Mouse (Mus musculus) myocyte (in vitro differentiated cells): Measurements from ENCODE around the gene Nfia.

ENCODE experiments used
- CEBPB ChIP-seq: IDR thresholded peaks from 2 replicates; pipeline ENCODE4 v1.6.1; 2011; ENCODE audit warnings: mild to moderate bottlenecking, moderate library complexity; ENCODE audit not compliant: poor library complexity, insufficient read depth, severe bottlenecking
- E2F4 ChIP-seq: IDR thresholded peaks from one replicate; pipeline ENCODE4 v1.6.1; 2011; ENCODE audit warnings: mild to moderate bottlenecking, control low read depth, moderate library complexity; ENCODE audit not compliant: insufficient read depth
- MAX ChIP-seq: IDR thresholded peaks from one replicate; pipeline ENCODE4 v1.6.1; 2011; ENCODE audit warnings: low read depth, mild to moderate bottlenecking, control low read depth
- MYOD1 ChIP-seq, 3 experiments: IDR thresholded peaks; one replicate each; pipeline ENCODE4 v1.6.1; 2011; ENCODE audit warnings: control low read depth in 2 of 3, low read depth in 2 of 3, mild to moderate bottlenecking in 2 of 3, moderate library complexity in 1 of 3; ENCODE audit not compliant: insufficient read length in 2 of 3, control insufficient read depth in 1 of 3
- MYOG ChIP-seq, 3 experiments: IDR thresholded peaks; one replicate each; pipeline ENCODE4 v1.6.1; 2011; ENCODE audit warnings: control low read depth in 2 of 3, low read depth in 2 of 3, mild to moderate bottlenecking in 2 of 3; ENCODE audit not compliant: insufficient read length in 2 of 3, control insufficient read depth in 1 of 3, insufficient read depth in 1 of 3
- POLR2A ChIP-seq: IDR thresholded peaks from one replicate; pipeline ENCODE4 v1.6.1; 2011; ENCODE audit warnings: low read depth, mild to moderate bottlenecking, control low read depth, moderate library complexity; ENCODE audit not compliant: insufficient read length
- POLR2AphosphoS2 ChIP-seq: IDR thresholded peaks from one replicate; pipeline ENCODE4 v1.6.1; 2011; ENCODE audit warnings: low read depth, control low read depth; ENCODE audit not compliant: insufficient read length
- REST ChIP-seq: IDR thresholded peaks from one replicate; pipeline ENCODE4 v1.6.1; 2011; ENCODE audit warnings: mild to moderate bottlenecking, control low read depth, moderate library complexity; ENCODE audit not compliant: insufficient read depth, insufficient read length
- SRF ChIP-seq: IDR thresholded peaks from one replicate; pipeline ENCODE4 v1.6.1; 2011; ENCODE audit warnings: low read depth; ENCODE audit not compliant: control insufficient read depth, insufficient read length
- TCF12 ChIP-seq: IDR thresholded peaks from one replicate; pipeline ENCODE4 v1.6.1; 2011; ENCODE audit warnings: mild to moderate bottlenecking, control low read depth; ENCODE audit not compliant: poor library complexity, insufficient read depth, severe bottlenecking
- TCF3 ChIP-seq: IDR thresholded peaks from one replicate; pipeline ENCODE4 v1.6.1; 2011; ENCODE audit warnings: low read depth, control low read depth; ENCODE audit not compliant: insufficient read length
- USF1 ChIP-seq: IDR thresholded peaks from one replicate; pipeline ENCODE4 v1.6.1; 2011; ENCODE audit warnings: low read depth, mild to moderate bottlenecking, control low read depth, moderate library complexity

DNA sequence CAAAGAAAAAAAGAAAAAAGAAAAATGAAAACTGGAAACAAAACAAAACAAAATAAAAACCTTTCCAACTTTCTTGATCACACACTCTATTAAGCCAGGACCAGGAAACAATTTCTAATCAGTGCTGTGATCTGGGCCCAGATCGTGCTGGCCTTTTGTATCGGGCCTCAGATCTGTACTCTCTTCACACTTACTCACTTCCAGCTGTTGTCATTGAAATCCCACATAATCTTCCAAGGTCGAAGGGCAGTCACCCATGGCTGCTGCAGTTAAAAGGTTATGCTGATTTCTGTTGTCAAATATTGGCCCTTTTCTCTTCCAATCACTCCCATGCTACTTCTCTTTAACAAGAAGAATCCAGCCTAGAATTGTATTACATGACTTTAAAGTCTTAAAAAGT, 219.3 kb downstream of the Nfia start:
- TF ChIP-seq E2F4 (no peak), POLR2A (no peak), POLR2AphosphoS2 (no peak), TCF3 (no peak), TCF12 (no peak), USF1 (no peak), MYOD1 (IDR thresholded peaks at IDR 0.05; ENCODE audit: control insufficient read depth in 1 of 3, insufficient read length in 2 of 3, low read depth in 2 of 3) (no peak), MAX (no peak), REST (no peak), CEBPB (no peak), MYOG (IDR thresholded peaks at IDR 0.05; ENCODE audit: control insufficient read depth in 1 of 3, insufficient read depth in 1 of 3, insufficient read length in 2 of 3, low read depth in 2 of 3) (no peak), SRF (no peak)
